Mouse (Mus musculus): Measurements from ENCODE around the gene Cnfn. TPM values are rescaled to one million over a fixed set of nuclear protein-coding genes. Genes with fewer than 3 reads are reported as not detected.

Cnfn gene
- polyA plus RNA-seq (2014; fragmentation: Illumina TruSeq; extraction: RNeasy Lipid Tissue Mini Kit (QIAGEN cat#74804); ENCODE audit: low read depth, low replicate concordance) = not detected

GRCm38 (mm10) chr7:25369058-25369749 lies at the start of gene Cnfn:
TSS of gene Cnfn (minus strand) at chr7:25369724.

GRCm38 (mm10) chr7:25412833-25413441 lies 43.4 kb upstream of the Cnfn start, which contains the start of gene Cxcl17:
TSS of gene Cxcl17 (minus strand) at chr7:25412886.

GRCm38 (mm10) chr7:25398610-25399009 lies 29.1 kb upstream of the Cnfn start, which contains the start of gene Lipe:
TSS of gene Lipe (minus strand) at chr7:25398710.

Other genes with a start within 250 kb of the Cnfn start
- 0.32 TPM for gene Pou2f2, start 190.0 kb downstream of the Cnfn start, polyA plus RNA-seq (2014; fragmentation: Illumina TruSeq; extraction: RNeasy Lipid Tissue Mini Kit (QIAGEN cat#74804); ENCODE audit: low read depth, low replicate concordance)
- gene Dedd2, start 149.1 kb downstream of the Cnfn start, polyA plus RNA-seq (2014; fragmentation: Illumina TruSeq; extraction: RNeasy Lipid Tissue Mini Kit (QIAGEN cat#74804); ENCODE audit: low read depth, low replicate concordance) = 0.45 TPM
- gene Zfp526, start 148.3 kb downstream of the Cnfn start, polyA plus RNA-seq (2014; fragmentation: Illumina TruSeq; extraction: RNeasy Lipid Tissue Mini Kit (QIAGEN cat#74804); ENCODE audit: low read depth, low replicate concordance) = 0.58 TPM
- gene Gsk3a, start 131.9 kb downstream of the Cnfn start, polyA plus RNA-seq (2014; fragmentation: Illumina TruSeq; extraction: RNeasy Lipid Tissue Mini Kit (QIAGEN cat#74804); ENCODE audit: low read depth, low replicate concordance) = 6.8 TPM
- 1.3 TPM for gene Erf, start 119.0 kb downstream of the Cnfn start, polyA plus RNA-seq (2014; fragmentation: Illumina TruSeq; extraction: RNeasy Lipid Tissue Mini Kit (QIAGEN cat#74804); ENCODE audit: low read depth, low replicate concordance)
- 5.7 TPM for gene Cic, start 102.0 kb downstream of the Cnfn start, polyA plus RNA-seq (2014; fragmentation: Illumina TruSeq; extraction: RNeasy Lipid Tissue Mini Kit (QIAGEN cat#74804); ENCODE audit: low read depth, low replicate concordance)
- 0.69 TPM for gene Pafah1b3, start 71.7 kb downstream of the Cnfn start, polyA plus RNA-seq (2014; fragmentation: Illumina TruSeq; extraction: RNeasy Lipid Tissue Mini Kit (QIAGEN cat#74804); ENCODE audit: low read depth, low replicate concordance)
- not detected for gene Prr19, start 68.3 kb downstream of the Cnfn start, polyA plus RNA-seq (2014; fragmentation: Illumina TruSeq; extraction: RNeasy Lipid Tissue Mini Kit (QIAGEN cat#74804); ENCODE audit: low read depth, low replicate concordance)
- gene Tmem145, start 63.6 kb downstream of the Cnfn start, polyA plus RNA-seq (2014; fragmentation: Illumina TruSeq; extraction: RNeasy Lipid Tissue Mini Kit (QIAGEN cat#74804); ENCODE audit: low read depth, low replicate concordance) = not detected
- gene Megf8, start 52.6 kb downstream of the Cnfn start, polyA plus RNA-seq (2014; fragmentation: Illumina TruSeq; extraction: RNeasy Lipid Tissue Mini Kit (QIAGEN cat#74804); ENCODE audit: low read depth, low replicate concordance) = 0.29 TPM
- 0.69 TPM for gene Lipe, start 29.0 kb upstream of the Cnfn start, polyA plus RNA-seq (2014; fragmentation: Illumina TruSeq; extraction: RNeasy Lipid Tissue Mini Kit (QIAGEN cat#74804); ENCODE audit: low read depth, low replicate concordance)
- gene Cxcl17, start 43.2 kb upstream of the Cnfn start, polyA plus RNA-seq (2014; fragmentation: Illumina TruSeq; extraction: RNeasy Lipid Tissue Mini Kit (QIAGEN cat#74804); ENCODE audit: low read depth, low replicate concordance) = not detected
- gene Ceacam1, start 107.9 kb upstream of the Cnfn start, polyA plus RNA-seq (2014; fragmentation: Illumina TruSeq; extraction: RNeasy Lipid Tissue Mini Kit (QIAGEN cat#74804); ENCODE audit: low read depth, low replicate concordance) = 193 TPM
- gene Ceacam2, start 170.1 kb upstream of the Cnfn start, polyA plus RNA-seq (2014; fragmentation: Illumina TruSeq; extraction: RNeasy Lipid Tissue Mini Kit (QIAGEN cat#74804); ENCODE audit: low read depth, low replicate concordance) = not detected
- gene Erich4, start 246.2 kb upstream of the Cnfn start, polyA plus RNA-seq (2014; fragmentation: Illumina TruSeq; extraction: RNeasy Lipid Tissue Mini Kit (QIAGEN cat#74804); ENCODE audit: low read depth, low replicate concordance) = not detected
- gene Dmac2, start 249.7 kb upstream of the Cnfn start, polyA plus RNA-seq (2014; fragmentation: Illumina TruSeq; extraction: RNeasy Lipid Tissue Mini Kit (QIAGEN cat#74804); ENCODE audit: low read depth, low replicate concordance) = 21.7 TPM

Measured in liver, adult 10 weeks (tissue).